Mouse (Mus musculus) intestine, postnatal 0 days (tissue): ENCODE measurements at regions not wholly inside any gene's neighbourhood (a gene's known extent, or its start where the extent isn't known, plus 50 kb on each side); places are given as distances from the start of the nearest gene placed in this dataset.

Experiments
- ATAC-seq: fragments of 200-750 bp; cut with Nextera tagmentation; 2 replicates; pipeline ENCODE4 v1.8.0; 2017; ENCODE audit warnings: mild to moderate bottlenecking, moderate TSS enrichment, moderate library complexity
- H3K27ac ChIP-seq: fragments of 300-500 bp; sonication (generic); 2 replicates; pipeline ENCODE4 v1.5.1; 2014; ENCODE audit warnings: mild to moderate bottlenecking, low read depth, low read length, moderate library complexity
- H3K27me3 ChIP-seq: fragments of 300-500 bp; sonication (generic); replicated peaks from 2 replicates; pipeline ENCODE4 v1.6.1; 2014; ENCODE audit warnings: low read length, mixed read lengths; ENCODE audit not compliant: control insufficient read depth, insufficient read depth
- H3K36me3 ChIP-seq: fragments of 300-500 bp; sonication (generic); 2 replicates; pipeline ENCODE4 v1.6.1; 2014; ENCODE audit warnings: mild to moderate bottlenecking, moderate library complexity; ENCODE audit not compliant: control insufficient read depth, insufficient read depth
- H3K4me1 ChIP-seq: fragments of 300-500 bp; sonication (generic); replicated peaks from 2 replicates; pipeline ENCODE4 v1.6.1; 2014; ENCODE audit warnings: antibody characterized with exemption, low read length, mixed read lengths; ENCODE audit not compliant: control insufficient read depth, insufficient read depth
- H3K4me2 ChIP-seq: fragments of 300-500 bp; sonication (generic); replicated peaks from 2 replicates; pipeline ENCODE4 v1.6.1; 2014; ENCODE audit warnings: low read depth, mild to moderate bottlenecking, moderate library complexity
- H3K4me3 ChIP-seq: fragments of 300-500 bp; sonication (generic); 2 replicates; pipeline ENCODE4 v1.5.1; 2014; ENCODE audit warnings: low read depth, low read length
- H3K9ac ChIP-seq: fragments of 300-500 bp; sonication (generic); 2 replicates; pipeline ENCODE4 v1.6.1; 2014; ENCODE audit warnings: mild to moderate bottlenecking, low read depth, low read length
- H3K9me3 ChIP-seq: fragments of 300-500 bp; sonication (generic); 2 replicates; pipeline ENCODE4 v1.6.1; 2016; ENCODE audit warnings: mixed run types; ENCODE audit not compliant: control insufficient read depth
- CTCF ChIP-seq: sonication (generic); IDR thresholded peaks from 2 replicates; pipeline ENCODE4 v1.5.1; 2016; ENCODE audit warnings: low read depth, mild to moderate bottlenecking, control low read depth, antibody characterized with exemption, moderate library complexity
- WGBS: fragments of 180-500 bp; shearing (Covaris S2); extraction: QIAGEN DNeasy Blood & Tissue Kit; methylation state at CpG from one replicate; pipeline ENCODE4 v1.1.7; 2014; 5-methylcytosine and 5-hydroxymethylcytosine counted together

DNA sequence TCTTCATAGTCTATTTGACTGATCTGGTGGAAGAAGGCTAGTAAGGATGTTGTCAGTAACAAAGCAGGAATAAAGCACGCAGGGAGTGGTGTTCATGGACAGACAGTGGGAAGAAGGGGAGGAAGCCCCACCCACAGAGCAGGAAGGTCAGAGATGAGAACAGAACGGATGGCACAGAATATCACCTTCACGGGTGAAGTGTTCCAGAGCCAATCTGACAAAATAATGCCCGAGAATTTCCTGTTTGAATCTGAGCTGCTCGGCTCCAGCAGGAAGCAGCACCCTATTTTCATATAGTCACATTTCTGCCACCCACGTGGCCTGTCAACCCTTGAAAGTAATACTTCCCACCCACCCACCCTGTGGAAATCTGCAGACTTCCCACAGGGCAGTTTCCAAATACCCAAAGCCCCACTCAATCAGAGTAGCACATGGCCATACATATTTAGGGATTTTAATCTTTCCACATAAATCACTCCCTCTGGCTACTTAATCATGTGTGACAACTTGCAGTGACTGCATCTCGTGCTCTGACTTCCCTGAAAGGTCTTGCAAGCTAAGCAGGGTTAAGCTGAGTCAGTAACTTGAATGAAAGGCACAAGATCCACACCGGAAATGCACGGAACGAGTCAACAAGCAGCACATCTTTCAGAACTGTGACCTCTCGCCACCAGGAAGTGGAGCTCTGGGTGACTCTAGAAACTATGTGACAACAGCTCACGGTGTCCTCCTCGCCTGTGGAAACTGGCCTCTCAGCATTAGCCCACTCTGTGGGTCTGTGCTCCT is 158.0 kb upstream of the Creb1 start:
- Histone ChIP-seq H3K27ac (no peak overlapping the region), H3K4me3 (no peak overlapping the region), H3K4me2 (no peak overlapping the region), H3K36me3 (no peaks in the 10 kb centered on the region), H3K9ac (no peak overlapping the region), H3K4me1 (no peaks in the 10 kb centered on the region), H3K27me3 (no peaks in the 10 kb centered on the region), H3K9me3 (no peaks in the 10 kb centered on the region)
- TF ChIP-seq CTCF = no peak
- WGBS = 57% methylated on average over 13 of the region's 13 CpGs
- no peak for ATAC-seq

DNA sequence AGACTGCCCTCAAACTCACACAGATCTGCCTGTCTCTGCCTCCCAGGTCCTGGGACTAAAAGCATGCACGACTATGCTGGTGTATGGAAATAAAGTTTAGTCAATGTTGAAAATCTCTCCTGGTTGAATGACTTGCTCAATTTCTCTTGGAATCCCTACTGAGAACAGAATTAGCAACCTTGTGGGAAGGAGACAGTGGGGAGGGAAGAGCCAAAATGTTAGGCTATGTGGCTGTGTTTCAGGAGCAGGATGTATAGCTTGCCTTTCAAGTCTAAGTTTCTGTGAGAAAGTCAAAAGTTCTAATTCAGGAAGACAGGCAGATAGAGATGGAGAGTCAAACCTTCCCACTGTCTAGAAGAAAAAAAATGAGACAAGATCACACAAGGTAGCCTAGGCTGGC is 168.3 kb upstream of the Creb1 start:
- TF ChIP-seq CTCF = no peak
- Histone ChIP-seq H3K36me3 (no peaks in the 10 kb centered on the region), H3K27ac (no peak overlapping the region), H3K9ac (no peak overlapping the region), H3K9me3 (no peaks in the 10 kb centered on the region), H3K4me3 (no peak overlapping the region), H3K4me1 (no peaks in the 10 kb centered on the region), H3K27me3 (no peaks in the 10 kb centered on the region), H3K4me2 (no peak overlapping the region)
- WGBS = 85% methylated on average over 1 of the region's 1 CpGs
- ATAC-seq = no peak

DNA sequence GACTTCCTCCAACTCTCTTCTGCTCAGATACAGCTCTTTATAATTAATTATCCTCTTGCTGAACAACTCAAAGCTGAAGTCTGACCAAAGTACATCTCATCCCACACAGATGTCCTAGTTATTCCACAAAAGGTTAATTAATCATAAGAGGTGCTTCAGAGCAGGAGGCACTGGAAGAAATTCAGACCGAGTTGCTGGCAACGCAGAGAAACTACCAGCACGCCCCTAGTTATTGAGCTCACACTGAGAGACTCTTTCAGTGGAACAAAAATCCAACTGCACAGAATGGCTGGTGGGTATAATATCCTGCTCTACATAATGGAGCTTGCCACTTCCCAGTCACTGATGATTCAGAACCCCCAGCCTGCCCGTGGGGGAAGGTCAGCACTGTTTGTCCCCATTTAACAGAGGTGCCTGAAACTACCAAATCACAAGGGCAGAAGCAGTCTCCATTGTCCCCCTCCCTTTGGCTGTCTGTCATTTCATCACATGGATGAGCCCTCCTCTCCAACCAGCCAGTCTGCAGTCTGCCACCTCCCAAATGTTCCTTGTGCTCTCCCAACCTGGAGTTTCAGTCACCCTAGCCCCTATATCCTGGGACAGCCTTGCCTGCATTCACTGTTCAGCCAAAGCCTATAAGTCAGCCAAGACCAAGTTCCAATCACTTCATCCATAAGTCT is 170.3 kb upstream of the Creb1 start:
- H3K36me3 ChIP-seq = no peaks in the 10 kb centered on the region
- no peaks in the 10 kb centered on the region for H3K4me1 ChIP-seq
- no peak for TF ChIP-seq CTCF
- no peak overlapping the region for H3K27ac ChIP-seq
- H3K27me3 ChIP-seq = no peaks in the 10 kb centered on the region
- no peak overlapping the region for H3K4me3 ChIP-seq
- no peak overlapping the region for H3K4me2 ChIP-seq
- 86% methylated on average over 4 of the region's 4 CpGs for WGBS
- no peak overlapping the region for H3K9ac ChIP-seq
- ATAC-seq = no peak
- no peaks in the 10 kb centered on the region for H3K9me3 ChIP-seq

DNA sequence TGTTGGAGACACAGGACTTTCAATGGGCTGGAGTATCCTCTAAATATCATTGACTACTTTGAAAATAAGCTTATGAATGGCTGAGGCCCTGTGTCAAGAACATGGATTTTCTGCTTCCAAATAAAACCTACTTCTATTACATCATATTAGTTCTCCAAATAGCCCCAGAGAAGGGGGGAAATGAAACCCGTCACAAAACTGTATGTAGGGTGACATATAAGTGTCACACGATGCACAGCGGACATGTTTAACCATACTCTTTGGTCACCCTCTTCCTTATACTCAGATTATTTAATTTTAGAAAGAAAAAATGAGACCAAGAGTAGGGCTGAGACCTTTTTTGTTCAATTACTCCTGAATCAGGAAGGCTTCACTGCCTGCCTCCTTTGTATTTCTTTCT is 189.2 kb upstream of the Creb1 start:
- no peak overlapping the region for H3K9ac ChIP-seq
- H3K4me3 ChIP-seq = no peak overlapping the region
- H3K4me2 ChIP-seq = no peak overlapping the region
- H3K27ac ChIP-seq = no peak overlapping the region
- no peak for ATAC-seq
- H3K27me3 ChIP-seq = no peaks in the 10 kb centered on the region
- TF ChIP-seq CTCF = no peak
- no peaks in the 10 kb centered on the region for H3K9me3 ChIP-seq
- WGBS = 85% methylated on average over 3 of the region's 3 CpGs
- no peaks in the 10 kb centered on the region for H3K4me1 ChIP-seq
- H3K36me3 ChIP-seq = no peaks in the 10 kb centered on the region

DNA sequence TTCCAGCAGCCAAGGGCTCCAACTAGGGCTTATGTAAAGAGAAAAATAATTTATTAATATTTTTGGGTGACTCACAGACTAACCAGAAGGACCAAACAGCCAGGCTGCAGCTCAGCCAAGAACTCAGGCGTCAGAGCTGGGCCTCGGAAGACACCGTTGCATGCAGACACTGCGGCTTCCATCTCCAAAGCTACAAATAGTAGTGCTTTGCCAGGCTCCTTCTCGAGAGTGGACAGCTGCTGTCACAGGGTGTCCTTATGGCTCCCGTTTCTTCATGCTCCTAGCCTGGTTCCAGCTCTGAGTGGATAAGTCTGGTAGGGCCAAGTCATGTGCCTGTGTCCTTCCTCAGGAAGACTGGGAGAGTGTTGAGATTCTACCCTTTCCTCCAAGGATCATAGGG is 190.8 kb upstream of the Creb1 start:
- WGBS = 80% methylated on average over 6 of the region's 6 CpGs
- no peak for TF ChIP-seq CTCF
- Histone ChIP-seq H3K27me3 (no peaks in the 10 kb centered on the region), H3K9me3 (no peaks in the 10 kb centered on the region), H3K4me2 (no peak overlapping the region), H3K9ac (no peak overlapping the region), H3K36me3 (no peaks in the 10 kb centered on the region), H3K4me3 (no peak overlapping the region), H3K27ac (no peak overlapping the region), H3K4me1 (no peaks in the 10 kb centered on the region)
- no peak for ATAC-seq

DNA sequence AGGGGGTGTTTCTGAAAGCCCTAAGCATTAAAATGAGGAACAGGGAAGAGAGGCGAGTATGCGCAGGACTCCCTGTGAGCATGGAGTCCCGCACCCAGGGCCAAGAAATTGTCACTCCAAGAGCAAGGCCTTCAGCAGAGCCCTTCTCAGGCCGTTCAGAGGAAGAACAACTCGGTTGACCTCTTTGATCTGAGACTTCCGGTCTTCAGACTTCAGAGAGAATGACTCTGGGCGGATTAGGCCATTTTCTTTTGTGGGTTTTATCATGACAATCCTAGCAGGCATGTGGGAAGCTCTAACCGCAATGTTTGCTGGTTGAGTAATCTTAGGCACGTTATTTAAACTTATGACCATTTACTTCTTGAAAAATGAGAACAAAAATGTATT is 193.9 kb upstream of the Creb1 start:
- H3K36me3 ChIP-seq = no peaks in the 10 kb centered on the region
- no peak overlapping the region for H3K4me3 ChIP-seq
- no peak overlapping the region for H3K9ac ChIP-seq
- no peaks in the 10 kb centered on the region for H3K4me1 ChIP-seq
- ATAC-seq = no peak
- H3K27me3 ChIP-seq = no peaks in the 10 kb centered on the region
- no peak overlapping the region for H3K27ac ChIP-seq
- no peak for TF ChIP-seq CTCF
- peak overlapping the region; percentile 37; the same call in 1 of the 2 replicates for H3K4me2 ChIP-seq
- no peaks in the 10 kb centered on the region for H3K9me3 ChIP-seq
- WGBS = 53% methylated on average over 9 of the region's 9 CpGs
